Mouse (Mus musculus) embryonic facial prominence, embryonic 10.5 days (tissue): ENCODE data around the gene Galnt17. TPM values are rescaled to one million over a fixed set of nuclear protein-coding genes. Genes with fewer than 3 reads are reported as not detected.

Experiments
- DNase-seq: peaks from one replicate; pipeline ENCODE4 v3.0.0-alpha.2; 2017; ENCODE audit warnings: low spot score
- H3K27ac ChIP-seq: fragments of 300-500 bp; sonication (generic); replicated peaks from 2 replicates; pipeline ENCODE4 v1.5.1; 2016; ENCODE audit warnings: mild to moderate bottlenecking
- H3K27me3 ChIP-seq: fragments of 300-500 bp; sonication (generic); replicated peaks from 2 replicates; pipeline ENCODE4 v1.6.1; 2016; ENCODE audit warnings: low read depth, mild to moderate bottlenecking; ENCODE audit not compliant: poor library complexity, severe bottlenecking
- H3K36me3 ChIP-seq: fragments of 300-500 bp; sonication (generic); replicated peaks from 2 replicates; pipeline ENCODE4 v1.6.1; 2016; ENCODE audit warnings: mild to moderate bottlenecking, moderate library complexity
- H3K4me1 ChIP-seq: fragments of 300-500 bp; sonication (generic); 2 replicates; pipeline ENCODE4 v1.6.1; 2016
- H3K4me3 ChIP-seq: fragments of 300-500 bp; sonication (generic); 2 replicates; pipeline ENCODE4 v1.5.1; 2016; ENCODE audit warnings: mild to moderate bottlenecking, moderate library complexity
- H3K9me3 ChIP-seq: fragments of 300-500 bp; sonication (generic); 2 replicates; pipeline ENCODE4 v1.6.1; 2016; ENCODE audit warnings: mild to moderate bottlenecking
- WGBS: fragments of 180-500 bp; shearing (Covaris S2); methylation state at CpG from one replicate; pipeline ENCODE4 v1.1.7; 2016; 5-methylcytosine and 5-hydroxymethylcytosine counted together
- polyA plus RNA-seq: library from polyadenylated mRNA; unstranded; fragments of >200 nt; fragmentation: Nextera tagmentation; extraction: Ambion mirVana; gene quantifications from 2 replicates; pipeline ENCODE4 v1.2.1, GENCODE M21; 2016

The Galnt17 gene
- polyA plus RNA-seq, 1 experiment from 2014 or later = 1.7 TPM

GRCm38 (mm10) chr5:131040441-131040840, 267.9 kb downstream of the Galnt17 start:
- no peak for DNase-seq
- WGBS = 90% methylated on average over 2 of the region's 2 CpGs
- Histone ChIP-seq H3K27ac (no peak overlapping the region), H3K9me3 (no peaks in the 10 kb centered on the region), H3K4me3 (no peak overlapping the region), H3K4me1 (no peaks in the 10 kb centered on the region), H3K36me3 (no peaks in the 10 kb centered on the region), H3K27me3 (no peaks in the 10 kb centered on the region)

DNA sequence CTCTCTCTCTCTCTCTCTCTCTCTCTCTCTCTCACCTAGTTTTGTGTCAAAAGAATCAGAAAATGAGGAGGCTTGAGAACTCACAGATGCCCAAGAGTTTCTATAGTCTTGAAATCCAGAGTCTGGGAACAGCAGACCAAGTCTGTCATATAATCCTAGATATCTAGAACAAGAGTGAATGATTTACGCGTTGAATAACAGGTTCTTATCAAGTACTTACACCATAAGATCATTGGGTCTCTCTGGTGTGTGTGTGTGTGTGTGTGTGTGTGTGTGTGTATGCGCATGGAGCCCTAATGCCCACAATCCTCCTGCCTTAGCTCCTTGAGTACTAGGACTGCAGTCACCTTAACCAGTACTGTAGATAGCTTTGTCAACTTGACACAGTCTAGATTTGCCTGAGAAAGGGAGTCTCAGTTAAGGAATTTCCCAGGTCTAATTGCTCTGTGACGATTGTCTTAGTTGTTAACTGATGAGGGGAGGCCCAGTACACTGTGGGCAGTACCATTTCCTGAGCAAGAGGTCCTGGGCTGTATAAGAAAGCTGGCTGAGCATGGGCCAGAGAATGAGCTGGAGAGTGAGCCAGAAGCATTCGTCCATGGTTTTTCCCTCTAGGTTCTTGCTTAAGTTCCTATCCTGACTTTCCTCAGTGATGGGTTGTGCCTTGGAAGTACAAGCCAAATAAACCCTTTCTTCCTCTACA, 268.5 kb downstream of the Galnt17 start:
- no peaks in the 10 kb centered on the region for H3K4me1 ChIP-seq
- H3K9me3 ChIP-seq = no peaks in the 10 kb centered on the region
- H3K36me3 ChIP-seq = no peaks in the 10 kb centered on the region
- H3K4me3 ChIP-seq = no peak overlapping the region
- DNase-seq = no peak
- no peak overlapping the region for H3K27ac ChIP-seq
- 82% methylated on average over 5 of the region's 5 CpGs for WGBS
- no peaks in the 10 kb centered on the region for H3K27me3 ChIP-seq

DNA sequence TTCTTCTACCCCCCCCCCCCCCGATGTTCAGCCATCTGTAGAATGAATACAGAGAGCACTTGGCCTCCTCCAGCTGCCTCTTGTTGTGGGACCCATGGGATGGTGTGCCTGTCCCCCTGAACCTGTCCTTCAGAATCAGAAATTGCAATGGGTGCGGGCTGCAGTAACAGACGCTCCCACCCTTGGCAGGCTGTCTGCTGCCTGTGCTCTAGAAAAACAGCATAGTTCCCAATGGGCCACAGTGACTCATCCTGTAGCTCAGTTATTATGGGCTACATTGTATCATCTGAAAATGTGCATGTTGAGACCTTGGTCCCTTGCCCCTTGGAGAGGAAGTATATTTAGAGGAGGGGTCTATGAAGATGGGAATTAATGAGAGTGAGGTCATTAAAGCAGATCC, 283.8 kb downstream of the Galnt17 start:
- Histone ChIP-seq H3K36me3 (no peaks in the 10 kb centered on the region), H3K27ac (no peak overlapping the region), H3K9me3 (no peaks in the 10 kb centered on the region), H3K27me3 (no peaks in the 10 kb centered on the region), H3K4me3 (no peak overlapping the region), H3K4me1 (0 out of 2 replicates have a peak, but pooled peaks cover 3% of the 10 kb centered on the region)
- 87% methylated on average over 3 of the region's 3 CpGs for WGBS
- DNase-seq = no peak

GRCm38 (mm10) chr5:131022396-131022993, 285.8 kb downstream of the Galnt17 start:
- WGBS = 80% methylated on average over 18 of the region's 18 CpGs
- DNase-seq = no peak
- no peaks in the 10 kb centered on the region for H3K9me3 ChIP-seq
- 0 out of 2 replicates have a peak, but pooled peaks cover 3% of the 10 kb centered on the region for H3K4me1 ChIP-seq
- no peaks in the 10 kb centered on the region for H3K36me3 ChIP-seq
- H3K4me3 ChIP-seq = no peak overlapping the region
- no peaks in the 10 kb centered on the region for H3K27me3 ChIP-seq
- no peak overlapping the region for H3K27ac ChIP-seq

GRCm38 (mm10) chr5:131020936-131021335, 287.4 kb downstream of the Galnt17 start:
- Histone ChIP-seq H3K4me1 (0 out of 2 replicates have a peak, but pooled peaks cover 3% of the 10 kb centered on the region), H3K9me3 (no peaks in the 10 kb centered on the region), H3K36me3 (no peaks in the 10 kb centered on the region), H3K27ac (no peak overlapping the region), H3K4me3 (no peak overlapping the region), H3K27me3 (no peaks in the 10 kb centered on the region)
- 82% methylated on average over 5 of the region's 5 CpGs for WGBS
- no peak for DNase-seq

- Histone ChIP-seq H3K27ac (no peak overlapping the region), H3K36me3 (no peaks in the 10 kb centered on the region), H3K27me3 (no peaks in the 10 kb centered on the region), H3K9me3 (no peaks in the 10 kb centered on the region), H3K4me1 (0 out of 2 replicates have a peak, but pooled peaks cover 3% of the 10 kb centered on the region), H3K4me3 (no peak overlapping the region)
- no peak for DNase-seq
- WGBS = 34% methylated on average over 9 of the region's 9 CpGs
Measured at GRCm38 (mm10) chr5:131019346-131019965, 288.8 kb downstream of the Galnt17 start.

DNA sequence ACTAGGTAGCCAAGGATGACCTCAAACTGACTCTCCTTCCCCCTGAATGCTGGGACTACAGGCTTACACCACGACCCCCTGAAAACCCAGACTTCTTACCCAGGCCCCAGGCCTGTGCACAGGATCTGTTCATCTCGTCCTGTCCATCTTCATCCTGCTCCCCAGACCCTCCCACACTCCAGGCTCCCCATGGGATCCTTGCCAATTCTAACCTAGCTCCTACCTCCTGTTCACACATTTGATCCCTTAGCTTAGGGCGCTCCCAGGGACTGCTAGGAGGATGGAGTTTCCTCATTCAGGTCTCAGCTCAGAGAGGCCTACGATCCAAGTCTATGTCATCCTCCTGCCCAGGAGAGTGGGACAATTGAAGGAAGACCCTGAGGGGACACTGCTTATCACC, 292.2 kb downstream of the Galnt17 start:
- Histone ChIP-seq H3K4me1 (no peaks in the 10 kb centered on the region), H3K36me3 (no peaks in the 10 kb centered on the region), H3K27ac (no peak overlapping the region), H3K4me3 (no peak overlapping the region), H3K9me3 (no peaks in the 10 kb centered on the region), H3K27me3 (no peaks in the 10 kb centered on the region)
- DNase-seq = no peak
- WGBS = 91% methylated on average over 4 of the region's 4 CpGs

DNA sequence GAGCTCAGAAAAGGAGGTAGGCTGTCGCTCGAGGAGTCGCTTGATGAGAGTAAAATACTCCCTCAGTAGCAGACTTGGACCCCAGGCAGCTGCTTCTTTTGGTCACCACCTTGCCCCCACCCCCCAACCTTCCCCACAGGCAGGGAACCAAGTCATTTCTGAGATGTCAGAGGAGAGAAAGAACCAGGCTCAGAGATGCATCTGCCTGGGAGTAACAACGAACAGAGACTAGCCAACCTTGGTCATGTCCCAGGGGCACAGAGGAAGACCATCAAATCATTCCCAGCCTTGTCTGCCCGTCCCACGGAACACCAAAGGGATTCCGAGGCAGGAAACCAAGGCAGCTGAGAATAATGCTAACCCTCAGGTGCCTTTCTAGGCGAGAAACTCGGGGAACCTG, 293.0 kb downstream of the Galnt17 start:
- H3K27me3 ChIP-seq = no peaks in the 10 kb centered on the region
- H3K4me3 ChIP-seq = no peak overlapping the region
- no peaks in the 10 kb centered on the region for H3K36me3 ChIP-seq
- no peak for DNase-seq
- H3K9me3 ChIP-seq = no peaks in the 10 kb centered on the region
- no peaks in the 10 kb centered on the region for H3K4me1 ChIP-seq
- H3K27ac ChIP-seq = no peak overlapping the region
- 82% methylated on average over 9 of the region's 9 CpGs for WGBS

DNA sequence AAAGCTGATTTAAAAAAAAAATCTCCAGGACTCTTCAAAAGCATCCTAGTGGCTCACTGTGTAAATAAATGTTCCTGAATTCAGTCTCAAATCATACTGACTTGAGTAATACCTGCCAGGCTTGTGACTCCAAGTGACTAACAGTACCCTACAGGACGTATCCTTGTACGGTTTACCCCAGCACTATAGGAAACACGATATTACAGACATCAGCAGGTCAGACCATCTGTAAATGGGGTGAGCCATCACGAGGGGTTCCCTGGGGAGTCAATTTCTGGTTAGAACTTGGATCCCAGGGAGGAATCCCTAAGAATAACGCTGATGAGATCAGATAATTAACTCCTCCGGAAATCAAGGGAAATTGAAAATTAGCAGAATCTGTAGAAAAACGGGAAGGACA, 294.5 kb downstream of the Galnt17 start:
- Histone ChIP-seq H3K27me3 (no peaks in the 10 kb centered on the region), H3K36me3 (no peaks in the 10 kb centered on the region), H3K4me3 (no peak overlapping the region), H3K9me3 (no peaks in the 10 kb centered on the region), H3K27ac (no peak overlapping the region), H3K4me1 (no peaks in the 10 kb centered on the region)
- no peak for DNase-seq
- WGBS = 78% methylated on average over 7 of the region's 7 CpGs

DNA sequence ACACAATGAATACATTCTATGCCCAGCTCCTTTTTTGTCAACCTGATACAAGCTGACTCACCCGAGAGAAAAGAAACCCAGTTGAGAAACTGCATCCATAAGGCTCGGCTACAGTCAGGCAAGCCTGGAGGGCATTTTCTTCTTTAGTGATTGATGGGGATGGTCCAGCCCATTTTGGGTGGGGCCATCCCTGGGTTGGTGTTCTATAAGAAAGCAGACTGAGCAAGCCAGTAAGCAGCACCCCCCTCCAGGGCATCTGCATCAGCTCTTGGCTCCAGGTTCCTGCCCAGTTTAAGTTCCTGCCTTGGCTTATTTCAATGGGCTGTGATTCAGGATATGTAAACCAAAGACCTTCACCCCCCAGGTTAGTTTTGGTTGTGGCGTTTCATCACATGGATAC, 295.2 kb downstream of the Galnt17 start:
- no peak for DNase-seq

DNA sequence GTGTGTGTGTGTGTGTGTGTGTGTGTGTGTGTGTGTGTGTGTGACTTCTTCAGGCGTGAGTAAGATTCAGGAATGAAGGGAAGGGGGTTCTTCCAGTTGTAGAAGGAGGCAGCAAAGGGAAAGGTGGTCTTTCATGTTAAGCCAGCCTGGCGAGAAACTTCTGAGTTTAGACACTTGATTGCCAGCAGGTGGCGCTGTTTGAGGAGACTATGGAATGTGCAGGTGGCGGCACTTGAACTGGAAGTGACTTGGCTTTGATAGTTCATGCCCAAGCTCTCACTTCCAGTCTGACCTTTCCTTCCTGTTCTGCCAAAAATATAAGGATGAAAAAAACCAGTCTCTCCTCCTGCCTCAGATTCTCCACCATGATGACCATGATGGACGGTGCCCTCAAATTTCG, 298.8 kb downstream of the Galnt17 start:
- H3K9me3 ChIP-seq = no peaks in the 10 kb centered on the region
- no peaks in the 10 kb centered on the region for H3K4me1 ChIP-seq
- H3K27me3 ChIP-seq = no peaks in the 10 kb centered on the region
- H3K27ac ChIP-seq = no peak overlapping the region
- WGBS = 52% methylated on average over 6 of the region's 6 CpGs
- no peak overlapping the region for H3K4me3 ChIP-seq
- DNase-seq = peak; percentile 57
- no peaks in the 10 kb centered on the region for H3K36me3 ChIP-seq

More for the DNA sequence above, 295.2 kb downstream of the Galnt17 start:
- Histone ChIP-seq H3K27ac (no peak overlapping the region), H3K4me1 (no peaks in the 10 kb centered on the region), H3K27me3 (no peaks in the 10 kb centered on the region), H3K36me3 (no peaks in the 10 kb centered on the region), H3K4me3 (no peak overlapping the region), H3K9me3 (no peaks in the 10 kb centered on the region)
- 61% methylated on average over 3 of the region's 3 CpGs for WGBS

- no peaks in the 10 kb centered on the region for H3K9me3 ChIP-seq
- no peaks in the 10 kb centered on the region for H3K36me3 ChIP-seq
- DNase-seq = no peak
- no peaks in the 10 kb centered on the region for H3K4me1 ChIP-seq
- H3K27me3 ChIP-seq = no peaks in the 10 kb centered on the region
- WGBS = 88% methylated on average over 5 of the region's 5 CpGs
- no peak overlapping the region for H3K4me3 ChIP-seq
- no peak overlapping the region for H3K27ac ChIP-seq
Measured at GRCm38 (mm10) chr5:131008507-131008906, 299.8 kb downstream of the Galnt17 start.
